33 mouse cellular contexts compared by ENCODE assay signal in genomic region chr17:43239035-43239434, GRCm38 (mm10). TPM values are rescaled to one million over a fixed set of nuclear protein-coding genes. Genes with fewer than 3 reads are reported as not detected.
"Had no signal": no experiment of that assay in that cellular context is flagged by ENCODE, and none has a peak within 500 bp of the region (broad histone marks: within the 10 kb centered on the region; RNA-seq: fewer than 3 reads in every experiment).

No protein-coding gene starts in this region.

- H3K27ac ChIP-seq: heart, embryonic 13.5 days; heart, embryonic 15.5 days; hindbrain, embryonic 13.5 days; hindbrain, embryonic 15.5 days; hindbrain, postnatal 0 days; layer of hippocampus, adult 2 months; left cerebral cortex, adult 2 months; limb, embryonic 10.5 days; limb, embryonic 12.5 days; liver, embryonic 13.5 days; liver, embryonic 15.5 days had no signal

- H3K9ac ChIP-seq: heart, embryonic 13.5 days; heart, embryonic 15.5 days; hindbrain, embryonic 13.5 days; hindbrain, embryonic 15.5 days; limb, embryonic 12.5 days; liver, embryonic 13.5 days; liver, embryonic 15.5 days; liver, postnatal 0 days had no signal

- H3K4me1 ChIP-seq: limb, embryonic 12.5 days; liver, embryonic 13.5 days; liver, embryonic 15.5 days had no signal

- H3K27me3 ChIP-seq: heart, embryonic 13.5 days; hindbrain, embryonic 13.5 days; hindbrain, embryonic 15.5 days; limb, embryonic 12.5 days; liver, embryonic 13.5 days; liver, embryonic 15.5 days had no signal

- H3K36me3 ChIP-seq: heart, embryonic 13.5 days; heart, embryonic 15.5 days; hindbrain, embryonic 13.5 days; hindbrain, embryonic 15.5 days; limb, embryonic 10.5 days; limb, embryonic 12.5 days; liver, embryonic 13.5 days; liver, embryonic 15.5 days had no signal

- ATAC-seq: hindbrain, postnatal 0 days; intestine, embryonic 16.5 days; liver, postnatal 0 days had no signal

- H3K9me3 ChIP-seq: heart, embryonic 13.5 days; heart, embryonic 15.5 days; hindbrain, embryonic 13.5 days; hindbrain, embryonic 15.5 days; limb, embryonic 10.5 days; limb, embryonic 12.5 days; liver, embryonic 13.5 days; liver, embryonic 15.5 days had no signal

- DNase-seq: gastrocnemius, postnatal 14 days; gastrocnemius, postnatal 36 days; heart, adult 18-20 months; heart, postnatal 14 days; heart, postnatal 36 days; kidney, adult 11 months; kidney, adult 2 months; kidney, adult 9 months; kidney, postnatal 10 days; kidney, postnatal 4 days; liver; liver, embryonic 13.5 days; liver, postnatal 0 days had no signal

- H3K4me3 ChIP-seq: heart, embryonic 13.5 days; heart, embryonic 15.5 days; hindbrain, embryonic 13.5 days; hindbrain, embryonic 15.5 days; layer of hippocampus, adult 2 months; left cerebral cortex, adult 2 months; limb, embryonic 10.5 days; limb, embryonic 12.5 days; liver, embryonic 13.5 days; liver, embryonic 15.5 days had no signal

- H3K4me2 ChIP-seq: heart, embryonic 11.5 days; heart, embryonic 13.5 days; heart, embryonic 15.5 days; hindbrain, embryonic 13.5 days; hindbrain, embryonic 15.5 days; limb, embryonic 12.5 days; liver, embryonic 11.5 days; liver, embryonic 13.5 days; liver, embryonic 15.5 days had no signal

RNA-seq across cellular contexts. Expression of gene Adgrf1, which starts 31.1 kb away (rescaled TPM):
- total RNA-seq: gastrocnemius, adult 8-10 months; gastrocnemius, postnatal 36 days; heart, adult 18-20 months; heart, postnatal 14 days; heart, postnatal 36 days; hematopoietic stem cell, adult 5-6 weeks; hindbrain, postnatal 0 days; layer of hippocampus, adult 2 months; layer of hippocampus, postnatal 25 days; left cerebral cortex, adult 2 months; left cerebral cortex, postnatal 14 days; left cerebral cortex, postnatal 36 days had no signal
- polyA plus RNA-seq: heart, embryonic 11.5 days; heart, embryonic 15.5 days; heart, postnatal 0 days; hindbrain, embryonic 11.5 days; hindbrain, embryonic 13.5 days; hindbrain, embryonic 15.5 days; hindbrain, postnatal 0 days; limb, embryonic 10.5 days; limb, embryonic 12.5 days had no signal
